Mouse (Mus musculus) hindbrain, embryonic 12.5 days (tissue): Measurements from ENCODE around the gene Nrxn1. TPM values are rescaled to one million over a fixed set of nuclear protein-coding genes. Genes with fewer than 3 reads are reported as not detected.
A peak's percentile ranks its signal among the peaks of the same experiment; 100 is the strongest.
"Not testable (repeated sequence)": the region's sequence is repeated elsewhere in the genome, so short reads cannot be mapped to it uniquely, and the experiment has no call there.

Experiments used
- ATAC-seq: fragments of 200-750 bp; cut with Nextera tagmentation; 2 replicates; pipeline ENCODE4 v1.8.0; 2017; ENCODE audit warnings: moderate TSS enrichment; ENCODE audit not compliant: low FRiP score
- H3K27ac ChIP-seq: fragments of 300-500 bp; sonication (generic); 2 replicates; pipeline ENCODE4 v1.5.1; 2016; ENCODE audit warnings: mild to moderate bottlenecking
- H3K27me3 ChIP-seq: fragments of 300-500 bp; sonication (generic); 2 replicates; pipeline ENCODE4 v1.6.1; 2016; ENCODE audit warnings: mild to moderate bottlenecking
- H3K36me3 ChIP-seq: fragments of 300-500 bp; sonication (generic); 2 replicates; pipeline ENCODE4 v1.6.1; 2016; ENCODE audit warnings: mild to moderate bottlenecking
- H3K4me1 ChIP-seq: fragments of 300-500 bp; sonication (generic); 2 replicates; pipeline ENCODE4 v1.6.1; 2016
- H3K4me2 ChIP-seq: fragments of 300-500 bp; sonication (generic); replicated peaks from 2 replicates; pipeline ENCODE4 v1.6.1; 2016; ENCODE audit warnings: mild to moderate bottlenecking
- H3K4me3 ChIP-seq: fragments of 300-500 bp; sonication (generic); 2 replicates; pipeline ENCODE4 v1.5.1; 2016; ENCODE audit warnings: mild to moderate bottlenecking
- H3K9ac ChIP-seq: fragments of 300-500 bp; sonication (generic); 2 replicates; pipeline ENCODE4 v1.6.1; 2016; ENCODE audit warnings: mild to moderate bottlenecking, moderate library complexity
- H3K9me3 ChIP-seq: fragments of 300-500 bp; sonication (generic); replicated peaks from 2 replicates; pipeline ENCODE4 v1.6.1; 2016; ENCODE audit warnings: mild to moderate bottlenecking
- WGBS: fragments of 180-500 bp; shearing (Covaris S2); methylation state at CpG from one replicate; pipeline ENCODE4 v1.1.7; 2016; 5-methylcytosine and 5-hydroxymethylcytosine counted together
- polyA plus RNA-seq: library from polyadenylated mRNA; unstranded; fragments of >200 nt; fragmentation: Nextera tagmentation; extraction: Ambion mirVana; gene quantifications from 2 replicates; pipeline ENCODE4 v1.2.1, GENCODE M21; 2016

Gene Nrxn1
- polyA plus RNA-seq, 1 experiment from 2014 or later: 48.8 TPM

DNA sequence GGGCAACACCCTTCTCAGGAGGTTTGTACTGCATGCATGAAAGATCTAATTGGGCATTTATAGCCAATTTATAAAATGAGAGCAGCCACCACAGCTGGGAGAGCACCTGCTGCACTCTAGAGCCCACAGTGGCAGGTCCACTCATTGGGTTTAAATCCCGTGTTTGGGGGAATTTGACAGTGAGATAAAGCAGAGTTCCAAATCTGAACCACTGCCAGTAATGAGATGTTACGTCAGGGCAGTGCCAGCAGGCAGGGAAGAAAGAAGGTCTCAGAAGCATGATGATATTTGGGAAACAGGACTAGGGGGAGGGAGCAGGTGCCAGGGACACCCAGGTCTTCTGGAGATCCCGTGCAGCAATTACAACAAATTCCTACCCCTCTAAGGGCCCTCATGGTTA, 509.7 kb downstream of the Nrxn1 start:
- no peak overlapping the region for H3K4me2 ChIP-seq
- H3K27ac ChIP-seq: no peak overlapping the region
- no peaks in the 10 kb centered on the region for H3K36me3 ChIP-seq
- H3K9me3 ChIP-seq: no peaks in the 10 kb centered on the region
- 71% methylated on average over 3 of the region's 3 CpGs for WGBS
- H3K9ac ChIP-seq: no peak overlapping the region
- no peaks in the 10 kb centered on the region for H3K27me3 ChIP-seq
- H3K4me3 ChIP-seq: no peak overlapping the region
- no peak for ATAC-seq
- 0 out of 2 replicates have a peak, but pooled peaks cover 3% of the 10 kb centered on the region for H3K4me1 ChIP-seq

DNA sequence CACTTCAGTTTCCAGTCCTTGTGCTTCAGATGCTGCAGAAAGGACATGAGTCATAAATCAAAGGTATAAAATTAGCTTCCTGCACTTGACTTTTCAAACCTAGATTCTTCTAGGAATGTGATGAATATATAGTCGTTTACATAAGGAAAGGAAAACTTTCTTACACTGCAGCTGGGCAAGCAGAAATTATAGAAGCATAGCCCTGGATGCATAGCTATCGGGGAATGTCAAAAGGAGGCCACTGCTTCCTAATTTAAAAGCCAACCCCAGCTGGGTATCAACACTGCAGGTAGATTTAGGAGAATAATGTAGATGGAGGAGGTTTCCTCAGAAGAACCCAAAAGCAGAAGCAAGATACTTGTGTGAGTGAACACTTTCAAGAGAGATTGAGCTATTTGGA, 523.0 kb downstream of the Nrxn1 start:
- no peaks in the 10 kb centered on the region for H3K4me1 ChIP-seq
- WGBS: 80% methylated on average over 2 of the region's 2 CpGs
- no peaks in the 10 kb centered on the region for H3K9me3 ChIP-seq
- no peak for ATAC-seq
- H3K27me3 ChIP-seq: no peaks in the 10 kb centered on the region
- H3K36me3 ChIP-seq: no peaks in the 10 kb centered on the region
- H3K4me3 ChIP-seq: no peak overlapping the region
- no peak overlapping the region for H3K27ac ChIP-seq
- no peak overlapping the region for H3K4me2 ChIP-seq
- no peak overlapping the region for H3K9ac ChIP-seq

DNA sequence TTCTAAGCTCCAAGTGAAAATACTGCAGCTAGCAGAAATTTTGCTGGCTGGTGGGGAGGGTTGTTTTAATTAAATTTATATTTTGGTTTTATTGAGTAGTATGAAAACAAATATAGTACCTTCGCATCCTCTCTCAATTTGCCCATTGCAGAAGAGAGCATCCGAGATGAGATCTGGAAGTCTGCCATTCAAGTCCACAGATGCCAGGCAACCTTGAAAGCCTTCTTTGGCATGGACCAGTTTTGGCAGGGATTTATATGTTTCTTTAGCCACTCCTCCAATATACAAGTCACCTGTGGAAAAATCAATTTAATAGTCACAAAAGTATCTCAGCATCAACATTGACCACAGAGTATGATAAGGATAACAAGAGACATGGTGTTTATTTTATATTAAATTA, 527.7 kb downstream of the Nrxn1 start:
- 90% methylated on average over 2 of the region's 2 CpGs for WGBS
- Histone ChIP-seq H3K4me2 (no peak overlapping the region), H3K27ac (no peak overlapping the region), H3K9me3 (no peaks in the 10 kb centered on the region), H3K4me1 (no peaks in the 10 kb centered on the region), H3K9ac (no peak overlapping the region), H3K27me3 (no peaks in the 10 kb centered on the region), H3K4me3 (no peak overlapping the region), H3K36me3 (no peaks in the 10 kb centered on the region)
- ATAC-seq: no peak

DNA sequence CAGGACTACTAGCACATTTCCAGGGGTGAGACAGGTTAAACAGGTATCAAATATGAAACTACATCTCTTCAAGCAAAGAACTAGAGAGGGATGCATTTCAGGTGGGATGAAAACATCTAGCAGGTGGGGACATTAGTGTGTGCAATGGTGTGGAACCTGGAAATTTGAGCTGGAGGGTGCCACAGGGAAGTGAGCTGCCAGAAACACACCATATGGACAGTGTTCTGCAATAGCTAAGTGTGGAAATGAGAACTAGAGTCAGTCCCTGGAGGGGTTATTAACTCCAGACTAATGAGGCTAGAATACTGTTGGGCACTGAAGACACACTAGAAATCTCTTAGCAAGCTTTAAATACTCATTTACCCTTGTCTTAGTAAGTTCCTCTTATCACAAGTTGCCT, 536.5 kb downstream of the Nrxn1 start:
- H3K4me3 ChIP-seq: no peak overlapping the region
- no peaks in the 10 kb centered on the region for H3K4me1 ChIP-seq
- H3K36me3 ChIP-seq: no peaks in the 10 kb centered on the region
- H3K27me3 ChIP-seq: no peaks in the 10 kb centered on the region
- H3K9me3 ChIP-seq: no peaks in the 10 kb centered on the region
- no peak overlapping the region for H3K27ac ChIP-seq
- H3K4me2 ChIP-seq: no peak overlapping the region
- H3K9ac ChIP-seq: no peak overlapping the region
- ATAC-seq: no peak

DNA sequence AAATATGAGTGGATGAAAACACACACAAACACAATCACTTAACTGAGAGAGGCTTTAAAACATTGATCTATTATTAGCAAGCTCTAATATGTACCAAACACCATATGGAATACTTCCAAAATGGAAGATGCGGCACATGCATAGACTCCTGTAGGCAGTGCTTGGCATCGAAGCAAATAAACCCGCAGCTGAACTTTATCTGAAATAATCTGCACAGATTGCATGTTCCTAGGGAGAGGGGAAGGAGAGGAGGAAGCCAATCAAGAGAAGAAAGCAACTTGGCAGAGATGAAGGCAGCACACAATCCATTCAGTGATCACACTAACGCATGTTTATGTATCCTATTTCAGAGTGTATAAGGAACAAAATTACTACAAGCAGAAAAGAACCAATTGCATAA, 542.5 kb downstream of the Nrxn1 start:
- WGBS: 89% methylated on average over 4 of the region's 4 CpGs
- H3K4me2 ChIP-seq: no peak overlapping the region
- no peaks in the 10 kb centered on the region for H3K36me3 ChIP-seq
- H3K4me3 ChIP-seq: no peak overlapping the region
- H3K27ac ChIP-seq: no peak overlapping the region
- no peak overlapping the region for H3K9ac ChIP-seq
- ATAC-seq: no peak
- no peaks in the 10 kb centered on the region; the same call in 1 of the 2 replicates for H3K4me1 ChIP-seq
- no peaks in the 10 kb centered on the region for H3K27me3 ChIP-seq
- H3K9me3 ChIP-seq: no peaks in the 10 kb centered on the region

DNA sequence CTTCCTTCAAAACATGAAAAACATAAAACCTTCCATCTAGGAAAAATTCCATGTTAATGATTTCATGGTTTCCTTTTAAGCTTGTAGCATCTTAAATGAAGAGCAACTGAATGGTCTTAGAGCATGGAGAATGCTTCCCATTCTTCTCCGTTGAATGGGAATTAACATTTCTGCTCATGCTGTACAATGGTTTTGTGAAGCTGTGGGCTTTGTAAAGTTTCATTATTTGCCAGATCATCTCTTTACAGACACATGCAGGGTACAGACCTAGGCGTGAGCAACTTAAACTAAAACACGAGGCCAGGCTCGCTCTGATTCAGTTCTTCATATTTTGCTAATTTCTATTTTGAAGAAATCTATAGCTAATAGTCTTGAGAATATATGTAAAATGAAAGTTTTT, 546.1 kb downstream of the Nrxn1 start:
- no peaks in the 10 kb centered on the region for H3K27me3 ChIP-seq
- H3K36me3 ChIP-seq: no peaks in the 10 kb centered on the region
- H3K9ac ChIP-seq: no peak overlapping the region
- no peak overlapping the region for H3K4me3 ChIP-seq
- 41% methylated on average over 4 of the region's 4 CpGs for WGBS
- no peak overlapping the region for H3K27ac ChIP-seq
- no peaks in the 10 kb centered on the region for H3K9me3 ChIP-seq
- H3K4me1 ChIP-seq: no peaks in the 10 kb centered on the region; the same call in 1 of the 2 replicates
- no peak overlapping the region for H3K4me2 ChIP-seq
- no peak for ATAC-seq

DNA sequence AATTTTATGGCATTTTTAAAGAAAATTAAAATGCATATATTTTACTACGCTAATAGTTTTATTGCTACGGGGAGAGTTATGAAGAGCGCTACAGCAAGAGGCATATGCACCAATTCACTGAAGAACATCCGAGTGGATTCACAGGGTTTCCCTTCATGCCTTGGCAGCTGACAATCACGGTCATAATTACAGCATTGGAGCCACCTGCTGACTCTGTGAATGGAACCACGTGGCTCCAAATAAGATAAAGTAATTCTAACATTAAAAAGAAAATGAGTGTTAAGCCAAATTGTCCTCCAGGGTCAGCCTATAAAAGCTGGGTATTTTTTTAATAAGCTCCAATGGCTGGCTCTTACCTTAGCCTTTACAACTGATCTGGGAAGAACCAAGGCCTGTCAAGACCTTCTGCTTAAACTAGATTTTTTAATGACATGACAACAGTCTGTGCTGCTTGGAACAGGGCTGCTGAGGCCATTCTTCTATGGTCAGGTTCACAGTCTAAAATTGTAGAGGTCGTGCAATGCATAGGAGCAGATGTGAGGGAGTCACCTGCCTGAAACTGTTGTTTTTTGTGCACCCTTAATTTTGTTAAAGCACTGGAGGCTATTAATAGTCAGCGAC, 548.1 kb downstream of the Nrxn1 start:
- WGBS: 59% methylated on average over 8 of the region's 8 CpGs
- Histone ChIP-seq H3K4me2 (no peak overlapping the region), H3K9ac (no peak overlapping the region), H3K36me3 (no peaks in the 10 kb centered on the region), H3K9me3 (no peaks in the 10 kb centered on the region), H3K27ac (no peak overlapping the region), H3K4me1 (no peaks in the 10 kb centered on the region; the same call in 1 of the 2 replicates), H3K4me3 (no peak overlapping the region), H3K27me3 (no peaks in the 10 kb centered on the region)
- ATAC-seq: no peak

DNA sequence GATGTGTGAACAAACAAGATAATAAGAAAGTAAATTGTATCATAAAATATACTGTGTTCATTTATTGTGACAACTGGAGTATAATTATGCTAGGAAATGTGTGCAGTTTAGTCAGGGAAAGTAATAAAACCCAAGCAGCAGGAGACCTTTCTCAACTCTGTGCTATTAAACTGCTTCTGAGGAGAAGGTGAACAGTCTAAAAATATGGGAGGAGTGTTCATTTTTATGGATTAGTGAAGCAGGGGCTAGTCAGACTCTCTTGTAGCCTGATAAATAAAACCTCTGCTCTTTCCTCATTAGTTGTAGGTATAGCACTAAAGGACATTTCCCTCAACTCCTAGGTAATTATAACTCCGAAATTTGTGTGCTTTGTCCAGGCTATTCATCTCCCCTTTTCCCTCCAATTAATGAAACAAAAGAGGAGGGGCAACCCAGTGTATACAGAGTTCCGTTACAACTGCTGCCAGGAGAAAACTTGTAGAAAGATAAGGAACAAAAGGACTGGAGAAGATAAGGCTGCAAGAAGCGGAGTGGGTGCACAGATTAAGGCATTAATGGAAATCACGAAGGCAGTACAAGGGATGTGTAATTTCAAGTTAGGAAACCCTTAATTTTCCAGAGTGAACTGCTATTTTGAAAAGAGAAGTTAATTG, 548.8 kb downstream of the Nrxn1 start:
- H3K27me3 ChIP-seq: no peaks in the 10 kb centered on the region
- H3K27ac ChIP-seq: no peak overlapping the region
- no peak overlapping the region for H3K4me3 ChIP-seq
- no peaks in the 10 kb centered on the region; the same call in 1 of the 2 replicates for H3K4me1 ChIP-seq
- H3K4me2 ChIP-seq: no peak overlapping the region
- no peaks in the 10 kb centered on the region for H3K36me3 ChIP-seq
- no peaks in the 10 kb centered on the region for H3K9me3 ChIP-seq
- no peak for ATAC-seq
- WGBS: 57% methylated on average over 4 of the region's 4 CpGs
- H3K9ac ChIP-seq: no peak overlapping the region

DNA sequence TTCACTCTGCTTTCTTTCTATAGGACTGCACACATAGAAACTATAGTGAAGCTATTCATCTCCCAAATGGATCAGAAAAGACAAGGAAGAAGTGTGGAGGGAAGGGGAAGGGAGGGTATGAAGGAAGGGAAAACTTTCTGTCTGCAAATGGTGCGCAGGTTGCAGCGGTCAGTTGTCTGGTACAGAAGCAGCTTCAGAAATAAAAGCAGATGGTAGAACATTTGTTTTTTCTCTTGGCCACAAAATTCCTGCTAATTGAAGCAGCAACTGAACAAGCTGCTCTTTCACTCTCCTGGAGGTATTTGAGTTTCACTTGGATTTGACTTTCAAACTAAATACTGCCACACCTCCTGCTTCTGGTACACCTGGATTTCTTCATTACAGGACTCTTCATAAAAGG, 561.4 kb downstream of the Nrxn1 start:
- Histone ChIP-seq H3K4me1 (no peaks in the 10 kb centered on the region), H3K36me3 (no peaks in the 10 kb centered on the region), H3K4me3 (no peak overlapping the region), H3K4me2 (no peak overlapping the region), H3K27me3 (no peaks in the 10 kb centered on the region), H3K27ac (no peak overlapping the region), H3K9me3 (no peaks in the 10 kb centered on the region), H3K9ac (no peak overlapping the region)
- no peak for ATAC-seq
- WGBS: 88% methylated on average over 2 of the region's 2 CpGs

DNA sequence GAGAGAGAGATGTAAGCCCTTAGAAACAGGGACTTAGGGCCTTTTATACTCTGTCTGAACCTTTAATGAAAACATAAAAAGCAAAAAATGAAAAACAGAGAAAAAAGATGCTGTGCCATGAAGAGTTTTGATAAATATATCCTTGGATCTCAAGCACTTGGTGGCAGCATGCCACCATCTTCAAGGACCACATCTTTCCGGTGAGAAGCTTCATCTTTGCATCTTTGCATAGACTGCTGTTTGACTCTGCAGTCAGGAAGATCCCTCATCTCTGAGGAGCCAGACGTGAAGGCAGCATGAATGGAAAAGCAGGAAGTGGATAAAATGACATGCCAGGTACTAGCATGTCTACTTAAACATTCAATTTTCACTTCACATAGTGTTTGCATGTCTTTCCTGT, 586.8 kb downstream of the Nrxn1 start:
- Histone ChIP-seq H3K4me2 (no peak overlapping the region), H3K36me3 (no peaks in the 10 kb centered on the region), H3K4me1 (no peaks in the 10 kb centered on the region), H3K4me3 (no peak overlapping the region), H3K9ac (no peak overlapping the region), H3K27ac (no peak overlapping the region), H3K27me3 (no peaks in the 10 kb centered on the region), H3K9me3 (no peaks in the 10 kb centered on the region)
- ATAC-seq: no peak
- 74% methylated on average over 2 of the region's 2 CpGs for WGBS

DNA sequence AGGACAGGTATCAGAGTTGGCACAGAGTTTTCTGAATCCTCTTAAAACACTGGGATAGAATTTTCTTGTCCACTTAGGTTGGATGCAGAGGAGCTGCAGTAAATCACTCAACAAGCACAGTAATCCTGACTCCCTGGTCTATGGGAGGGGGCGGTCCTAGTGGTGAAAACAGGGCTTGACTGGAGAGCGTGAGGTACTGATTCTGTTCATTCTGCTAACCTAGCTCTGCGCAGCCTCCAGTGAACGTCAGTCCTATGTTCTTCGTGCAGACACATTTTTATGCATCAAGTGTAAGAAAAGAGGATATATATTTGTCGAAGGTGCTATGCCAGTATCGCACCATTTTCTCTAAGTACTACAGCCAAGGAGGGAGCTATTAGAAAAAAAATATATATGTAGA, 588.9 kb downstream of the Nrxn1 start:
- not testable (repeated sequence) for ATAC-seq, H3K9me3 ChIP-seq, H3K36me3 ChIP-seq, H3K27ac ChIP-seq, H3K9ac ChIP-seq, H3K4me2 ChIP-seq, H3K27me3 ChIP-seq, H3K4me3 ChIP-seq, H3K4me1 ChIP-seq
- WGBS: 77% methylated on average over 7 of the region's 7 CpGs

DNA sequence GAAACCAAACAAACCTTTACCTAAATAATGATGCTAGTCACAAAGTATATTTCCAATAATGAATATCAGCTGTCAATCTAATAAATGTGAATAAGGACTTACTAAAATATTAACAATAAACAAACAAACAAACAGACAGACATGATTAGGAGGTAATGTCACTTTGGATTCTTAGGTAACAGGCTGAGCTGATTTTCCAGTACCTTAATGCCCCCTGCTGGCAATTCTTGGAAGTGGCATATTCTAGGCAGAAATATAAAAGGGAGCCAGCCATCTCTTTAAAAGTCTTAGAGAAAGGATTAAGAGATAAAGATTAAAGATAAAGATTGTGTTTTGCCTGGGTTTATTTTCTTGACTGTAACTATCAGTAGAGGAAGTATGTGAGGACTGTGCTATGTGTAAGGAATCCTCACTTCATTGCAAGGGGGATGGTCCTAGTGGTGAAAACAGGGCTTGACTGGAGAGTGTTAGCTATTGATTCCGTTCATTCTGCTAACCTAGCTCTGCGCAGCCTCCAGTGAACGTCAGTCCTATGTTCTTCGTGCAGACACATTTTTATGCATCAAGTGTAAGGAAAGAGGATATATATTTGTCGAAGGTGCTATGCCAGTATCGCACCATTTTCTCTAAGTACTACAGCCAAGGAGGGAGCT, 591.7 kb downstream of the Nrxn1 start:
- 52% methylated on average over 6 of the region's 6 CpGs for WGBS
- Histone ChIP-seq H3K4me2 (no peak overlapping the region), H3K27me3 (no peaks in the 10 kb centered on the region), H3K4me1 (no peaks in the 10 kb centered on the region), H3K9me3 (no peaks in the 10 kb centered on the region), H3K36me3 (no peaks in the 10 kb centered on the region), H3K27ac (no peak overlapping the region), H3K4me3 (no peak overlapping the region), H3K9ac (no peak overlapping the region)
- ATAC-seq: peak; percentile 73; the same call in 1 of the 2 replicates
